Mouse (Mus musculus) liver, embryonic 12.5 days (tissue): ENCODE results near the gene Prep. TPM values are rescaled to one million over a fixed set of nuclear protein-coding genes. Genes with fewer than 3 reads are reported as not detected.

Source experiments
- ATAC-seq: fragments of 200-750 bp; cut with Nextera tagmentation; 2 replicates; pipeline ENCODE4 v1.8.0; 2017; ENCODE audit warnings: moderate number of reproducible peaks, mild to moderate bottlenecking, moderate library complexity
- H3K27ac ChIP-seq: fragments of 300-500 bp; sonication (generic); 2 replicates; pipeline ENCODE4 v1.5.1; 2016; ENCODE audit warnings: mild to moderate bottlenecking
- H3K27me3 ChIP-seq: fragments of 300-500 bp; sonication (generic); replicated peaks from 2 replicates; pipeline ENCODE4 v1.6.1; 2016; ENCODE audit warnings: mild to moderate bottlenecking, moderate library complexity
- H3K36me3 ChIP-seq: fragments of 300-500 bp; sonication (generic); 2 replicates; pipeline ENCODE4 v1.6.1; 2016; ENCODE audit warnings: mild to moderate bottlenecking, moderate library complexity
- H3K4me1 ChIP-seq: fragments of 300-500 bp; sonication (generic); 2 replicates; pipeline ENCODE4 v1.6.1; 2016
- H3K4me2 ChIP-seq: fragments of 300-500 bp; sonication (generic); 2 replicates; pipeline ENCODE4 v1.6.1; 2016; ENCODE audit warnings: mild to moderate bottlenecking, moderate library complexity
- H3K4me3 ChIP-seq: fragments of 300-500 bp; sonication (generic); 2 replicates; pipeline ENCODE4 v1.5.1; 2016; ENCODE audit warnings: mild to moderate bottlenecking, moderate library complexity
- H3K9ac ChIP-seq: fragments of 300-500 bp; sonication (generic); 2 replicates; pipeline ENCODE4 v1.6.1; 2016; ENCODE audit warnings: mild to moderate bottlenecking, moderate library complexity
- H3K9me3 ChIP-seq: fragments of 300-500 bp; sonication (generic); replicated peaks from 2 replicates; pipeline ENCODE4 v1.6.1; 2016; ENCODE audit warnings: mild to moderate bottlenecking, moderate library complexity
- WGBS: fragments of 180-500 bp; shearing (Covaris S2); methylation state at CpG from one replicate; pipeline ENCODE4 v1.1.7; 2016; ENCODE audit not compliant: insufficient replicate concordance; 5-methylcytosine and 5-hydroxymethylcytosine counted together
- polyA plus RNA-seq: library from polyadenylated mRNA; unstranded; fragments of >200 nt; fragmentation: Nextera tagmentation; extraction: Ambion mirVana; gene quantifications from 2 replicates; pipeline ENCODE4 v1.2.1, GENCODE M21; 2016

Prep gene
- polyA plus RNA-seq, 1 experiment from 2014 or later = 15.7 TPM

GRCm38 (mm10) chr10:45058361-45058760 is 8.6 kb upstream of the Prep start:
- Histone ChIP-seq H3K4me2 (no peak overlapping the region), H3K27ac (no peak overlapping the region), H3K36me3 (no peaks in the 10 kb centered on the region), H3K4me1 (no peaks in the 10 kb centered on the region), H3K9me3 (no peaks in the 10 kb centered on the region), H3K9ac (no peak overlapping the region), H3K27me3 (no peaks in the 10 kb centered on the region), H3K4me3 (no peak overlapping the region)
- no peak for ATAC-seq
- 84% methylated on average over 6 of the region's 6 CpGs for WGBS

GRCm38 (mm10) chr10:45060841-45061240 is 6.2 kb upstream of the Prep start:
- no peak overlapping the region for H3K4me3 ChIP-seq
- H3K27me3 ChIP-seq = no peaks in the 10 kb centered on the region
- H3K4me2 ChIP-seq = no peak overlapping the region
- no peaks in the 10 kb centered on the region for H3K36me3 ChIP-seq
- WGBS = 39% methylated on average over 1 of the region's 1 CpGs
- peaks cover 13% of the 10 kb centered on the region for H3K4me1 ChIP-seq
- no peak overlapping the region for H3K27ac ChIP-seq
- no peak for ATAC-seq
- no peaks in the 10 kb centered on the region for H3K9me3 ChIP-seq
- H3K9ac ChIP-seq = no peak overlapping the region

DNA sequence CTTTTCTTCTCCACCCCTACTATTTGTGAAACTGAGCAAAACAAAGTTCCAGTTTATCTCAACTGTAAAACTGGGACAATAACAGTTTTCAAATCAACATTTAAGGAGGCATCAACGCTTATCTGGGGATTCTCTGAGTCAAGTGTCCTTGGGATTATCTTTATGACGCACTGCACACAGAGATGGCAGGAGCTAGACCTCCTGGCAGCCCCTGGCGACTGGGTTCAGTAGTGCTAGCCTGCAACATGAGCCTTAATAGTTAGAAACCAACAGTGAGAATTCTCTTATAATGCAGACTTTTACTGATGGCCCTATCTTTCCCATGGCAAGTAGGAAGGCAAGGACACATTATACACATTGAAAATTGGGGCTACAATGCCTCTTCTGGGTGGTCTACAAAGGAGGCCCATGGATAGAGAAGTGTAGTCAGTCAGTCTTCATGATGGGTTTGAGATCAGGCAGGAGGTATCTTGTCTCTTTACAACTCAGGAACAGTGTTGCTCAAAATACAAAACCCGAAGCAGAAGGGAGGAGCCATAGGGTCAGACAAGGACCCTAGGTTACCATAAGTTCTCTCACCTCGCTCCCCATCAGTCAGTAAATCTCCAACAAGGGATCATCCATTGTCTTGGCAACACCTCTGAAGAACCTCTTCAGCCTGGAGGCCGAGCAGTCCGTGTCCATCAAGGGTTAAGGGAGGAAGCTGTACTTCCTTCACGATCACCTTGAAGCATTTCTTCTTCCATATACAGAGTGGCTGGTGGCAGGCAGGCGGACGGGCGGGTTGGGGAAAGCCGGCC is 672 bp upstream of the Prep start:
- Histone ChIP-seq H3K9ac (peak overlapping the region; percentile 91), H3K4me3 (peak overlapping the region; percentile 89), H3K27me3 (no peaks in the 10 kb centered on the region), H3K4me1 (peaks cover 63% of the 10 kb centered on the region), H3K36me3 (no peaks in the 10 kb centered on the region), H3K9me3 (no peaks in the 10 kb centered on the region), H3K4me2 (peak overlapping the region; percentile 96), H3K27ac (peak overlapping the region; percentile 79; the same call in 1 of the 2 replicates)
- ATAC-seq = no peak; the same call in 1 of the 2 replicates
- 4% methylated on average over 12 of the region's 12 CpGs for WGBS

GRCm38 (mm10) chr10:45067436-45067925 is 478 bp downstream of the Prep start:
- peak overlapping the region; percentile 79 for H3K27ac ChIP-seq
- H3K36me3 ChIP-seq = peaks cover 6% of the 10 kb centered on the region; the same call in 1 of the 2 replicates
- H3K9me3 ChIP-seq = no peaks in the 10 kb centered on the region
- peak overlapping the region; percentile 89 for H3K4me3 ChIP-seq
- 0% methylated on average over 28 of the region's 28 CpGs for WGBS
- peak overlapping the region; percentile 96 for H3K4me2 ChIP-seq
- H3K4me1 ChIP-seq = peaks cover 67% of the 10 kb centered on the region
- peak overlapping the region; percentile 91 for H3K9ac ChIP-seq
- no peaks in the 10 kb centered on the region for H3K27me3 ChIP-seq
- ATAC-seq = peak; percentile 34

GRCm38 (mm10) chr10:45069557-45069956 is 2.6 kb downstream of the Prep start:
- no peak for ATAC-seq
- Histone ChIP-seq H3K4me2 (peak overlapping the region; percentile 96), H3K4me3 (no peak overlapping the region), H3K9ac (peak overlapping the region; percentile 27; the same call in 1 of the 2 replicates), H3K27ac (no peak overlapping the region), H3K4me1 (peaks cover 66% of the 10 kb centered on the region), H3K27me3 (no peaks in the 10 kb centered on the region), H3K9me3 (no peaks in the 10 kb centered on the region), H3K36me3 (peaks cover 27% of the 10 kb centered on the region)
- WGBS = 44% methylated on average over 6 of the region's 6 CpGs

GRCm38 (mm10) chr10:45070362-45070761 is 3.4 kb downstream of the Prep start:
- ATAC-seq = no peak
- Histone ChIP-seq H3K4me2 (peak overlapping the region; percentile 52), H3K36me3 (peaks cover 28% of the 10 kb centered on the region), H3K4me1 (peaks cover 64% of the 10 kb centered on the region), H3K27me3 (no peaks in the 10 kb centered on the region), H3K27ac (no peak overlapping the region), H3K9me3 (no peaks in the 10 kb centered on the region), H3K4me3 (no peak overlapping the region), H3K9ac (no peak overlapping the region)
- WGBS = 72% methylated on average over 5 of the region's 5 CpGs

GRCm38 (mm10) chr10:45070929-45071813 is 4.2 kb downstream of the Prep start:
- peaks cover 68% of the 10 kb centered on the region for H3K4me1 ChIP-seq
- peak; percentile 58 for ATAC-seq
- no peak overlapping the region for H3K27ac ChIP-seq
- H3K9ac ChIP-seq = peak overlapping the region; percentile 31; the same call in 1 of the 2 replicates
- H3K4me2 ChIP-seq = peak overlapping the region; percentile 52
- WGBS = 47% methylated on average over 13 of the region's 13 CpGs
- H3K36me3 ChIP-seq = peaks cover 36% of the 10 kb centered on the region
- H3K27me3 ChIP-seq = no peaks in the 10 kb centered on the region
- no peaks in the 10 kb centered on the region for H3K9me3 ChIP-seq
- H3K4me3 ChIP-seq = no peak overlapping the region

GRCm38 (mm10) chr10:45072339-45072738 is 5.3 kb downstream of the Prep start:
- Histone ChIP-seq H3K9ac (no peak overlapping the region), H3K4me1 (peaks cover 73% of the 10 kb centered on the region), H3K4me2 (no peak overlapping the region), H3K36me3 (peaks cover 41% of the 10 kb centered on the region), H3K4me3 (no peak overlapping the region), H3K9me3 (no peaks in the 10 kb centered on the region), H3K27me3 (no peaks in the 10 kb centered on the region), H3K27ac (no peak overlapping the region)
- WGBS = 83% methylated on average over 4 of the region's 4 CpGs
- ATAC-seq = no peak

DNA sequence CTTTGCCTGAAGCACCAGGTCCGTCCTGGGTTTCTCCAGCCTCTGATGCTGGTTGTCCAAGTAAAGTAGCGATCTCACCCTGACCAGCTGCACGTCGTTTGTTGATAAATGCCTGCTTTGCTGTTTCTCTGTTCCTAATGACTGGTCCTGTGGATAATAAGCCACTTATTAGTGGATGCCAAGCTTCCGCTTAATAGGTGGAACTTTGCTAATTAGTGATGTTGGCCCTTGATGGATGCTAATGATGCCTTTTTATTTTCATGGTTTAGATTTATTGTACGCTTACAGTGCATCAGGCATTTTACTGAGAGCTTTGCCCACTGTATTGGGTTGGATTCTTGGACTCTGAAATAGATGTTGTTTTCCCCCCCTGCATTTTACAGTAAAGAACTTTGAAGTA is 7.5 kb downstream of the Prep start:
- H3K4me2 ChIP-seq = no peak overlapping the region
- no peaks in the 10 kb centered on the region for H3K27me3 ChIP-seq
- ATAC-seq = no peak
- no peak overlapping the region for H3K9ac ChIP-seq
- peaks cover 47% of the 10 kb centered on the region for H3K36me3 ChIP-seq
- H3K4me1 ChIP-seq = peaks cover 62% of the 10 kb centered on the region
- WGBS = 85% methylated on average over 6 of the region's 6 CpGs
- H3K9me3 ChIP-seq = no peaks in the 10 kb centered on the region
- H3K27ac ChIP-seq = no peak overlapping the region
- no peak overlapping the region for H3K4me3 ChIP-seq

DNA sequence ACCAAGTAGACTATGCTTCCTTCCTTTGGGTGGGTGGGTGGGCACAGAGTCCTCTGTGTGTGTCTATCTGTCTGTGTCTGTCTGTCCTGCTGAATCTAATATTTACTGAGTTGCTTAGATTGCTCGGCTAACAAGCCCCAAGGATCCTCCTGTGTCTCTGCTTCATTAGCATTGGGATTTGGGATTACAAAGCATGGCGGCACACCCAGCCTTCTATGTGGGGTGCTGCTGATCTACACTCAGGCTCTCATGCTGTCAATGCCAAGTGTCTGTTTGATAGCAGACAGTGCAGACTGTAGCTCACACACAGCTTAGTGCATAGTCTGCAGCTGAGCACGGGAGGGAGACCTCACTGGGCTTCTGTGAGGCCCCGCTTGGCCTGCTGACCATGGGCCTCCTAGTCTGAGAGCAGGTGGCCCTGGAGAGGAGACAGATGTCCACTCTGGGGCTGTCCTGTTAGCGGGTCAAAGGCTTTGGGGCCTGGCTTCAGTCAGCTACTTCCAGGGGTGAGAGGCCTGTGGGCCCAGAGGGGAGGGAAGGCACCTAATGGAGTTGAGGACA is 8.6 kb downstream of the Prep start:
- H3K9me3 ChIP-seq = no peaks in the 10 kb centered on the region
- peaks cover 62% of the 10 kb centered on the region for H3K4me1 ChIP-seq
- no peaks in the 10 kb centered on the region for H3K27me3 ChIP-seq
- no peak overlapping the region for H3K4me3 ChIP-seq
- H3K9ac ChIP-seq = no peak overlapping the region
- WGBS = 71% methylated on average over 5 of the region's 5 CpGs
- H3K27ac ChIP-seq = no peak overlapping the region
- no peak overlapping the region for H3K4me2 ChIP-seq
- no peak for ATAC-seq
- H3K36me3 ChIP-seq = peaks cover 49% of the 10 kb centered on the region

GRCm38 (mm10) chr10:45076585-45076984 is 9.6 kb downstream of the Prep start:
- Histone ChIP-seq H3K4me1 (peaks cover 58% of the 10 kb centered on the region), H3K36me3 (peaks cover 49% of the 10 kb centered on the region), H3K4me3 (no peak overlapping the region), H3K9ac (no peak overlapping the region), H3K4me2 (no peak overlapping the region), H3K27me3 (no peaks in the 10 kb centered on the region), H3K9me3 (no peaks in the 10 kb centered on the region), H3K27ac (no peak overlapping the region)
- no peak for ATAC-seq
- 78% methylated on average over 10 of the region's 10 CpGs for WGBS
